Mouse (Mus musculus) forebrain, postnatal 0 days (tissue): Measurements from ENCODE around the gene Mfap5. TPM values are rescaled to one million over a fixed set of nuclear protein-coding genes. Genes with fewer than 3 reads are reported as not detected.
"Not testable (repeated sequence)": the region's sequence is repeated elsewhere in the genome, so short reads cannot be mapped to it uniquely, and the experiment has no call there.

ENCODE experiments used
- ATAC-seq: fragments of 200-750 bp; cut with Nextera tagmentation; 2 replicates; pipeline ENCODE4 v1.8.0; 2017; ENCODE audit warnings: mild to moderate bottlenecking, moderate library complexity
- DNase-seq: peaks from one replicate; pipeline ENCODE4 v3.0.0-alpha.2; 2015
- H3K27ac ChIP-seq: fragments of 300-500 bp; sonication (generic); 2 replicates; pipeline ENCODE4 v1.5.1; 2014; ENCODE audit warnings: low read depth, mild to moderate bottlenecking, antibody characterized with exemption, low read length, moderate library complexity, mixed read lengths
- H3K27me3 ChIP-seq: fragments of 300-500 bp; sonication (generic); 2 replicates; pipeline ENCODE4 v1.6.1; 2014; ENCODE audit warnings: mild to moderate bottlenecking, low read length, mixed read lengths; ENCODE audit not compliant: insufficient read depth
- H3K36me3 ChIP-seq: fragments of 300-500 bp; sonication (generic); 2 replicates; pipeline ENCODE4 v1.6.1; 2014; ENCODE audit warnings: mild to moderate bottlenecking, moderate library complexity; ENCODE audit not compliant: insufficient read depth
- H3K4me1 ChIP-seq: fragments of 300-500 bp; sonication (generic); 2 replicates; pipeline ENCODE4 v1.6.1; 2014; ENCODE audit warnings: antibody characterized with exemption; ENCODE audit not compliant: insufficient read depth
- H3K4me2 ChIP-seq: fragments of 300-500 bp; sonication (generic); 2 replicates; pipeline ENCODE4 v1.6.1; 2014; ENCODE audit warnings: low read depth, mild to moderate bottlenecking, moderate library complexity
- H3K4me3 ChIP-seq: fragments of 300-500 bp; sonication (generic); 2 replicates; pipeline ENCODE4 v1.5.1; 2014; ENCODE audit warnings: low read depth, low read length, mixed read lengths
- H3K9ac ChIP-seq: fragments of 300-500 bp; sonication (generic); 2 replicates; pipeline ENCODE4 v1.6.1; 2014; ENCODE audit warnings: mild to moderate bottlenecking
- H3K9me3 ChIP-seq: fragments of 300-500 bp; sonication (generic); 2 replicates; pipeline ENCODE4 v1.6.1; 2016; ENCODE audit warnings: low read length
- CTCF ChIP-seq: sonication (generic); IDR thresholded peaks from 2 replicates; pipeline ENCODE4 v1.5.1; 2016; ENCODE audit warnings: antibody characterized with exemption, control low read depth, low read depth
- WGBS: fragments of 180-500 bp; shearing (Covaris S2); extraction: QIAGEN DNeasy Blood & Tissue Kit; methylation state at CpG from one replicate; pipeline ENCODE4 v1.1.7; 2014; 5-methylcytosine and 5-hydroxymethylcytosine counted together
- polyA plus RNA-seq: library from polyadenylated mRNA; unstranded; fragments of >200 nt; fragmentation: Nextera tagmentation; extraction: Ambion mirVana; gene quantifications from 2 replicates; pipeline ENCODE4 v1.2.1, GENCODE M21; 2015
- total RNA-seq: library from RNA; depleted of rRNA; stranded (reverse); fragments of >200 nt; gene quantifications from 2 replicates; pipeline ENCODE4 v1.2.3, GENCODE M21; 2014

Mfap5 gene
- total and polyA plus RNA-seq, 2 experiments from 2014 or later = 3.6 to 3.8 TPM

GRCm38 (mm10) chr6:122561005-122561404 is 55.4 kb downstream of the Mfap5 start:
- Histone ChIP-seq H3K4me2 (peak overlapping the region; percentile 38; the same call in 1 of the 2 replicates), H3K9me3 (no peaks in the 10 kb centered on the region), H3K4me3 (no peak overlapping the region), H3K4me1 (peaks cover 4% of the 10 kb centered on the region; the same call in 1 of the 2 replicates), H3K36me3 (no peaks in the 10 kb centered on the region), H3K27ac (no peak overlapping the region), H3K27me3 (no peaks in the 10 kb centered on the region), H3K9ac (no peak overlapping the region)
- 89% methylated on average over 20 of the region's 20 CpGs for WGBS
- no peak for TF ChIP-seq CTCF
- no peak for DNase-seq
- ATAC-seq = no peak

- H3K36me3 ChIP-seq = no peaks in the 10 kb centered on the region
- H3K27me3 ChIP-seq = no peaks in the 10 kb centered on the region
- peak; percentile 70 for ATAC-seq
- peak overlapping the region; percentile 42; the same call in 1 of the 2 replicates for H3K9ac ChIP-seq
- H3K4me3 ChIP-seq = peak overlapping the region; percentile 26
- peak; percentile 90 for TF ChIP-seq CTCF
- H3K4me2 ChIP-seq = peak overlapping the region; percentile 52
- WGBS = 2% methylated on average over 6 of the region's 6 CpGs
- DNase-seq = peak; percentile 90
- H3K27ac ChIP-seq = no peak overlapping the region
- H3K9me3 ChIP-seq = no peaks in the 10 kb centered on the region
- no peaks in the 10 kb centered on the region for H3K4me1 ChIP-seq
Observed at GRCm38 (mm10) chr6:122562463-122562862, 56.8 kb downstream of the Mfap5 start.

GRCm38 (mm10) chr6:122565070-122565784 is 59.6 kb downstream of the Mfap5 start:
- no peaks in the 10 kb centered on the region for H3K27me3 ChIP-seq
- no peak overlapping the region for H3K9ac ChIP-seq
- H3K27ac ChIP-seq = no peak overlapping the region
- H3K36me3 ChIP-seq = no peaks in the 10 kb centered on the region
- ATAC-seq = no peak
- no peaks in the 10 kb centered on the region for H3K9me3 ChIP-seq
- peak; percentile 14; the same call in 1 of the 2 replicates for TF ChIP-seq CTCF
- DNase-seq = no peak
- no peaks in the 10 kb centered on the region for H3K4me1 ChIP-seq
- 93% methylated on average over 9 of the region's 9 CpGs for WGBS
- no peak overlapping the region for H3K4me2 ChIP-seq
- H3K4me3 ChIP-seq = no peak overlapping the region

GRCm38 (mm10) chr6:122569113-122569512 is 63.5 kb downstream of the Mfap5 start:
- DNase-seq = no peak
- H3K4me3 ChIP-seq = no peak overlapping the region
- H3K27me3 ChIP-seq = no peaks in the 10 kb centered on the region
- H3K4me1 ChIP-seq = no peaks in the 10 kb centered on the region
- no peak overlapping the region for H3K27ac ChIP-seq
- TF ChIP-seq CTCF = no peak
- H3K4me2 ChIP-seq = no peak overlapping the region
- no peaks in the 10 kb centered on the region for H3K9me3 ChIP-seq
- no peaks in the 10 kb centered on the region for H3K36me3 ChIP-seq
- ATAC-seq = no peak
- WGBS = 72% methylated on average over 5 of the region's 5 CpGs
- no peak overlapping the region for H3K9ac ChIP-seq

GRCm38 (mm10) chr6:122569762-122570161 is 64.1 kb downstream of the Mfap5 start:
- no peak overlapping the region for H3K9ac ChIP-seq
- 77% methylated on average over 1 of the region's 1 CpGs for WGBS
- H3K4me1 ChIP-seq = no peaks in the 10 kb centered on the region
- no peak overlapping the region for H3K27ac ChIP-seq
- H3K4me2 ChIP-seq = no peak overlapping the region
- no peaks in the 10 kb centered on the region for H3K9me3 ChIP-seq
- TF ChIP-seq CTCF = no peak
- H3K27me3 ChIP-seq = no peaks in the 10 kb centered on the region
- no peak overlapping the region for H3K4me3 ChIP-seq
- no peaks in the 10 kb centered on the region for H3K36me3 ChIP-seq
- DNase-seq (no peak), ATAC-seq (no peak)

GRCm38 (mm10) chr6:122570695-122571616 is 65.3 kb downstream of the Mfap5 start:
- no peak overlapping the region for H3K4me3 ChIP-seq
- no peak for TF ChIP-seq CTCF
- H3K4me2 ChIP-seq = no peak overlapping the region
- WGBS = 72% methylated on average over 8 of the region's 8 CpGs
- DNase-seq (no peak), ATAC-seq (no peak)
- no peak overlapping the region for H3K9ac ChIP-seq
- H3K36me3 ChIP-seq = no peaks in the 10 kb centered on the region
- H3K9me3 ChIP-seq = no peaks in the 10 kb centered on the region
- H3K4me1 ChIP-seq = no peaks in the 10 kb centered on the region
- no peaks in the 10 kb centered on the region for H3K27me3 ChIP-seq
- no peak overlapping the region for H3K27ac ChIP-seq

- TF ChIP-seq CTCF = no peak
- ATAC-seq (no peak), DNase-seq (no peak)
- WGBS = 80% methylated on average over 3 of the region's 3 CpGs
- Histone ChIP-seq H3K36me3 (no peaks in the 10 kb centered on the region), H3K9me3 (no peaks in the 10 kb centered on the region), H3K4me2 (no peak overlapping the region), H3K4me1 (no peaks in the 10 kb centered on the region), H3K27ac (no peak overlapping the region), H3K9ac (no peak overlapping the region), H3K4me3 (no peak overlapping the region), H3K27me3 (no peaks in the 10 kb centered on the region)
Observed at GRCm38 (mm10) chr6:122571617-122571959, 65.9 kb downstream of the Mfap5 start.

- not testable (repeated sequence) for H3K4me1 ChIP-seq, DNase-seq, ATAC-seq, H3K36me3 ChIP-seq, H3K27me3 ChIP-seq, H3K4me2 ChIP-seq, H3K9ac ChIP-seq, H3K27ac ChIP-seq, H3K9me3 ChIP-seq, H3K4me3 ChIP-seq
- WGBS = 97% methylated on average over 1 of the region's 1 CpGs
Observed at GRCm38 (mm10) chr6:122575037-122575436, 69.4 kb downstream of the Mfap5 start.
